Mouse (Mus musculus): ENCODE data around the gene Ptprd. TPM values are rescaled to one million over a fixed set of nuclear protein-coding genes. Genes with fewer than 3 reads are reported as not detected.

Ptprd gene
- polyA plus RNA-seq, 1 experiment, result 1.2 TPM

DNA sequence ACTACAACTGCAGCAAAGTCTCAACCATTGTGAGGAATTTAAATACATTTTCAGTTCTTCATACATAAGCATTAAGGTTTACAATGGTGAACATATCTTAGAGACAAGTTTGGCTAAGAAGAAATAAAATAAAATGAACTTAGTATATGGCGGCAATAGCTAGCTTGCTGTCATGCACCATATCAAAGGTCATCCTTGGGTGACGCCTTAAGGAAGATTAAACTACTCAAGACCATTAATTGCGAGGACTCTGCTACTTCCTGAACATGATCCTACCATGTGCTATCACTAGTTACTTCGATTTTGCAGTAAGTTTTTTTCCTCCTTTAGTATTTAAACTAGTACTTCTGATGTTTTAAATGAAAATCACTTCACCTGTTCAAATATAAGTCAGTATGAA, 1949.0 kb downstream of the Ptprd start:
- Histone ChIP-seq H3ac (ENCODE audit: control insufficient read depth, insufficient read length, low read depth) (no peak overlapping the region), H3K27me3 (ENCODE audit: control insufficient read depth, insufficient read depth, insufficient read length) (no peaks in the 10 kb centered on the region), H3K79me2 (ENCODE audit: control insufficient read depth, insufficient read depth) (no peaks in the 10 kb centered on the region), H3K36me3 (ENCODE audit: control insufficient read depth, insufficient read depth) (no peaks in the 10 kb centered on the region), H3K4me3 (ENCODE audit: insufficient read depth, poor library complexity, severe bottlenecking) (no peak overlapping the region), H3K79me3 (ENCODE audit: low read depth) (no peaks in the 10 kb centered on the region)
- TF ChIP-seq MYOG (IDR thresholded peaks at IDR 0.05; ENCODE audit: control insufficient read depth, extremely low read depth, insufficient read length), result no peak
- no peak for TF ChIP-seq MAX (IDR thresholded peaks at IDR 0.05)
- no peak for TF ChIP-seq FOSL1 (IDR thresholded peaks at IDR 0.05; ENCODE audit: insufficient read depth, low read length, poor library complexity, severe bottlenecking)
- no peak for TF ChIP-seq USF1 (IDR thresholded peaks at IDR 0.05; ENCODE audit: low read depth)
- TF ChIP-seq CEBPB (IDR thresholded peaks at IDR 0.05; ENCODE audit: low read depth), result no peak
- TF ChIP-seq MYOD1 (IDR thresholded peaks at IDR 0.05; ENCODE audit: control insufficient read depth, insufficient read length, low read depth), result no peak
- TF ChIP-seq CTCF (IDR thresholded peaks at IDR 0.05; ENCODE audit: control insufficient read depth, insufficient read depth, insufficient read length), result no peak

DNA sequence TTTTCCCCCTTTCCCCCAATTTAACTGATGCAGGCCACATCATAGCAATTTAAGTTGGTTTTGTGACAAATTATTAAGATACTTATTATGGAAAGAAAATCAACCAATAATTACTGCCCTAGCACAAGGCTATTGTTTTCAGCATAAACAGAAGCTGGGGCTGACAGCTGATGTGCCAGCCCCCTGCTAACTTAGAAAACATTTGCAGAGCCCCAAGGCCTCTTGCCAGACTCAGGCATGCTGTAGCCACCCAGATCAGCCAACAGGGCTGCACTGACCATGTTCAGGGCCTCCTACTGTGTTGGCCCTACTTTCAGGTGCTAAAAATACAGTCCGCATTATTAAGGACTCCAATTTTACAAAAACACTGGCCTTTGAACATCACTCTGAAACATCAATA, 1951.1 kb downstream of the Ptprd start:
- H3ac ChIP-seq (ENCODE audit: control insufficient read depth, insufficient read length, low read depth), result no peak overlapping the region
- H3K36me3 ChIP-seq (ENCODE audit: control insufficient read depth, insufficient read depth), result no peaks in the 10 kb centered on the region
- no peak overlapping the region for H3K4me3 ChIP-seq (ENCODE audit: insufficient read depth, poor library complexity, severe bottlenecking)
- TF ChIP-seq FOSL1 (IDR thresholded peaks at IDR 0.05; ENCODE audit: insufficient read depth, low read length, poor library complexity, severe bottlenecking) (no peak), MYOD1 (IDR thresholded peaks at IDR 0.05; ENCODE audit: control insufficient read depth, insufficient read length, low read depth) (no peak), MAX (IDR thresholded peaks at IDR 0.05) (no peak), CEBPB (IDR thresholded peaks at IDR 0.05; ENCODE audit: low read depth) (no peak), CTCF (IDR thresholded peaks at IDR 0.05; ENCODE audit: control insufficient read depth, insufficient read depth, insufficient read length) (no peak), USF1 (IDR thresholded peaks at IDR 0.05; ENCODE audit: low read depth) (no peak), MYOG (IDR thresholded peaks at IDR 0.05; ENCODE audit: control insufficient read depth, extremely low read depth, insufficient read length) (no peak)
- H3K79me3 ChIP-seq (ENCODE audit: low read depth), result no peaks in the 10 kb centered on the region
- H3K27me3 ChIP-seq (ENCODE audit: control insufficient read depth, insufficient read depth, insufficient read length), result no peaks in the 10 kb centered on the region
- no peaks in the 10 kb centered on the region for H3K79me2 ChIP-seq (ENCODE audit: control insufficient read depth, insufficient read depth)

DNA sequence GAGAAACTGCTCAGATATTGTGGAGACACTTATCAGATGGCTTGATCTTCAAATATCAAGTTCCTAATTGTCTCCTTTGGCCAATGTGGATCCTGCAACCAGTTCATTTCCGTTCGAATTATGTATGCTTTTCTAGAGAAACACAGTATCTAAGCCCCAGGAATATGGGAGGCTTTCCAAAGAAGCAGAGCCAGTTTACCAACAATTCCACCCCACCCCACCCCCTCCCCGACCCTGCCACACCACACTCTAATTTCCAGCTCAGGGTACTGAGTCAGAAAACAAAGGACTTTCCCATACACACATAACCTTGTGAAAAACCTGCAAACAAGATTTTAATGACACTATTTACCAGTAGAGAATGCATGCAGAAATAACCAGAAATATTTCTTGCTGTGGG, 1951.5 kb downstream of the Ptprd start:
- TF ChIP-seq MYOD1 (IDR thresholded peaks at IDR 0.05; ENCODE audit: control insufficient read depth, insufficient read length, low read depth), result no peak
- TF ChIP-seq MYOG (IDR thresholded peaks at IDR 0.05; ENCODE audit: control insufficient read depth, extremely low read depth, insufficient read length), result no peak
- no peak for TF ChIP-seq CEBPB (IDR thresholded peaks at IDR 0.05; ENCODE audit: low read depth)
- no peak for TF ChIP-seq CTCF (IDR thresholded peaks at IDR 0.05; ENCODE audit: control insufficient read depth, insufficient read depth, insufficient read length)
- no peak for TF ChIP-seq MAX (IDR thresholded peaks at IDR 0.05)
- TF ChIP-seq FOSL1 (IDR thresholded peaks at IDR 0.05; ENCODE audit: insufficient read depth, low read length, poor library complexity, severe bottlenecking), result no peak
- no peak for TF ChIP-seq USF1 (IDR thresholded peaks at IDR 0.05; ENCODE audit: low read depth)
- Histone ChIP-seq H3K79me3 (ENCODE audit: low read depth) (no peaks in the 10 kb centered on the region), H3K27me3 (ENCODE audit: control insufficient read depth, insufficient read depth, insufficient read length) (no peaks in the 10 kb centered on the region), H3ac (ENCODE audit: control insufficient read depth, insufficient read length, low read depth) (no peak overlapping the region), H3K36me3 (ENCODE audit: control insufficient read depth, insufficient read depth) (no peaks in the 10 kb centered on the region), H3K4me3 (ENCODE audit: insufficient read depth, poor library complexity, severe bottlenecking) (no peak overlapping the region), H3K79me2 (ENCODE audit: control insufficient read depth, insufficient read depth) (no peaks in the 10 kb centered on the region)

DNA sequence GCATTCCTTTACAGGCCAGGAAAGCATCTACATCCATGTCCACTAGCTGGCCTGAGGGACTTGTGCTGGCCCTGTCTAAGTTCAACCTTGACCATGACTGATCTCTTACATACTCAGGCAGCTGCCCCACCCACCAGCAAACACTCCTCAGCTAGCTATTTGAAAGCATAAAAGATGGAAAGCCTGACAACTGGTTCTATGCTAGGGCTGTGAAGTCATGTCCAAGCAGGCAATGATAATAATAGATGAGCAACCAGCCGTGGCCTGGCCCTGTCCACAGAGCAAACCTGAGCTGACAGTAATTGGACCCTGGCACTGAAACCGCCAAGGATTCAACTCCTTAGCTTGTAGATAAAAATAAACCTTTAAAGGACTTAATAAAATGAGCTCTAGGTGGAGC, 1952.1 kb downstream of the Ptprd start:
- TF ChIP-seq FOSL1 (IDR thresholded peaks at IDR 0.05; ENCODE audit: insufficient read depth, low read length, poor library complexity, severe bottlenecking), result no peak
- no peak for TF ChIP-seq MYOG (IDR thresholded peaks at IDR 0.05; ENCODE audit: control insufficient read depth, extremely low read depth, insufficient read length)
- no peak for TF ChIP-seq MAX (IDR thresholded peaks at IDR 0.05)
- TF ChIP-seq MYOD1 (IDR thresholded peaks at IDR 0.05; ENCODE audit: control insufficient read depth, insufficient read length, low read depth), result no peak
- TF ChIP-seq USF1 (IDR thresholded peaks at IDR 0.05; ENCODE audit: low read depth), result no peak
- no peak for TF ChIP-seq CEBPB (IDR thresholded peaks at IDR 0.05; ENCODE audit: low read depth)
- no peak for TF ChIP-seq CTCF (IDR thresholded peaks at IDR 0.05; ENCODE audit: control insufficient read depth, insufficient read depth, insufficient read length)
- Histone ChIP-seq H3K4me3 (ENCODE audit: insufficient read depth, poor library complexity, severe bottlenecking) (no peak overlapping the region), H3K79me3 (ENCODE audit: low read depth) (no peaks in the 10 kb centered on the region), H3K27me3 (ENCODE audit: control insufficient read depth, insufficient read depth, insufficient read length) (no peaks in the 10 kb centered on the region), H3K36me3 (ENCODE audit: control insufficient read depth, insufficient read depth) (no peaks in the 10 kb centered on the region), H3K79me2 (ENCODE audit: control insufficient read depth, insufficient read depth) (no peaks in the 10 kb centered on the region), H3ac (ENCODE audit: control insufficient read depth, insufficient read length, low read depth) (no peak overlapping the region)

DNA sequence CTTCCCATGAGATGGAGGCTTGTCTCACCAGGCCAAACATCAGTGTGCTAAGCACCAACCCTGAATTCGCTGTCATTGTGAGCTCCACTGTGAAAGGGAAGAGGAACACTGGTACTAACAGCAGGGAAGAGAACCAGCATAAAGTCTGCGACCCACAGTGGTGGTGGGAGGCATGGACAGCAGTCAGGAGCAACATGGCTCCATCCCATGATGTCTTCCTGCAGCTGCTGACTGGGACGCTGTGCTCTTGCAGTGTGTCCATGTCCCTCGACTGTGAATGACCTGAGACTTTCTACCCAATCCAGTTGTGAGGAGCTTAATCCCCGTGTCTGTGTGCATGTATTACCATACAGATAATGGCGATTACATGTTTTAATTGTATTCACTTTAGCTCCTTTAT, 1967.4 kb downstream of the Ptprd start:
- no peaks in the 10 kb centered on the region for H3K79me3 ChIP-seq (ENCODE audit: low read depth)
- H3ac ChIP-seq (ENCODE audit: control insufficient read depth, insufficient read length, low read depth), result no peak overlapping the region
- TF ChIP-seq CEBPB (IDR thresholded peaks at IDR 0.05; ENCODE audit: low read depth), result no peak
- TF ChIP-seq USF1 (IDR thresholded peaks at IDR 0.05; ENCODE audit: low read depth), result no peak
- TF ChIP-seq MYOG (IDR thresholded peaks at IDR 0.05; ENCODE audit: control insufficient read depth, extremely low read depth, insufficient read length), result no peak
- no peak for TF ChIP-seq MYOD1 (IDR thresholded peaks at IDR 0.05; ENCODE audit: control insufficient read depth, insufficient read length, low read depth)
- no peak for TF ChIP-seq FOSL1 (IDR thresholded peaks at IDR 0.05; ENCODE audit: insufficient read depth, low read length, poor library complexity, severe bottlenecking)
- no peak for TF ChIP-seq MAX (IDR thresholded peaks at IDR 0.05)
- no peak for TF ChIP-seq CTCF (IDR thresholded peaks at IDR 0.05; ENCODE audit: control insufficient read depth, insufficient read depth, insufficient read length)
- H3K4me3 ChIP-seq (ENCODE audit: insufficient read depth, poor library complexity, severe bottlenecking), result no peak overlapping the region
- no peaks in the 10 kb centered on the region for H3K79me2 ChIP-seq (ENCODE audit: control insufficient read depth, insufficient read depth)
- H3K36me3 ChIP-seq (ENCODE audit: control insufficient read depth, insufficient read depth), result no peaks in the 10 kb centered on the region
- no peaks in the 10 kb centered on the region for H3K27me3 ChIP-seq (ENCODE audit: control insufficient read depth, insufficient read depth, insufficient read length)

DNA sequence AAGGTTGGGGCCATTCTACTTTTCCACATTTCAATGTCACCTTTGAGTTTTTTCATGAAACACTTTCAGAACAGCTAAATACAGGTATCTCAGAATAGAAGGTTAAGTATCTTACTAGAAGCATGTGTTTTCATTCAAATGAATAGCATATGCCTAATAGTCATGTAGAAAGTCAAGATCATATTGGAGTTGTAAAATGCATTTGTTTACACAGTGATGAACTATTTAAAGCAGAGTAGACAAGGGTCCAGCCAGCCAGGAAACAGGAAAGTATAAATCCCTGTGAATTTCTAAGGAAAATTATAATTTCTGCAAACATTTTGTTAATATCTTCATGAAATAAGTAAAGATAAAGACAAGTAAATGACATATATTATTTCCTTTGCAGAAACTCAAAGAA, 1970.2 kb downstream of the Ptprd start:
- H3K79me2 ChIP-seq (ENCODE audit: control insufficient read depth, insufficient read depth), result no peaks in the 10 kb centered on the region
- TF ChIP-seq FOSL1 (IDR thresholded peaks at IDR 0.05; ENCODE audit: insufficient read depth, low read length, poor library complexity, severe bottlenecking) (no peak), USF1 (IDR thresholded peaks at IDR 0.05; ENCODE audit: low read depth) (no peak), MYOG (IDR thresholded peaks at IDR 0.05; ENCODE audit: control insufficient read depth, extremely low read depth, insufficient read length) (no peak), CTCF (IDR thresholded peaks at IDR 0.05; ENCODE audit: control insufficient read depth, insufficient read depth, insufficient read length) (no peak), CEBPB (IDR thresholded peaks at IDR 0.05; ENCODE audit: low read depth) (no peak)
- H3ac ChIP-seq (ENCODE audit: control insufficient read depth, insufficient read length, low read depth), result no peak overlapping the region
- H3K27me3 ChIP-seq (ENCODE audit: control insufficient read depth, insufficient read depth, insufficient read length), result no peaks in the 10 kb centered on the region
- H3K36me3 ChIP-seq (ENCODE audit: control insufficient read depth, insufficient read depth), result no peaks in the 10 kb centered on the region
- no peaks in the 10 kb centered on the region for H3K79me3 ChIP-seq (ENCODE audit: low read depth)
- no peak overlapping the region for H3K4me3 ChIP-seq (ENCODE audit: insufficient read depth, poor library complexity, severe bottlenecking)
